In genomic region chr17:27779755-27780154, GRCm38 (mm10) we compare ENCODE assay signal across 26 mouse cellular contexts. TPM values are rescaled to one million over a fixed set of nuclear protein-coding genes. Genes with fewer than 3 reads are reported as not detected.
DNase-seq lines count a peak whose midpoint lies in the region; ATAC-seq lines count a peak whose summit lies in the region.
"Had no signal": no experiment of that assay in that cellular context is flagged by ENCODE, and none has a peak within 500 bp of the region (broad histone marks: within the 10 kb centered on the region; RNA-seq: fewer than 3 reads in every experiment).

No protein-coding gene starts in this region.

- peak; percentile 78 for ATAC-seq in common myeloid progenitor, adult 5-6 weeks (replicated peaks; ENCODE audit: low read depth, poor library complexity, severe bottlenecking)
- 0 out of 2 replicates have a peak, but pooled peaks have one; percentile 27 for ATAC-seq in liver, embryonic 11.5 days (replicated peaks; ENCODE audit: low FRiP score)
- ATAC-seq: hindbrain, postnatal 0 days; intestine, postnatal 0 days; lung, postnatal 0 days had no signal

- peaks cover 6% of the 10 kb centered on the region for H3K36me3 ChIP-seq in liver, embryonic 11.5 days (ENCODE audit: control insufficient read depth, insufficient read depth, low read length)
- H3K36me3 ChIP-seq in macrophage (ENCODE audit: inconsistent target): peaks cover 16% of the 10 kb centered on the region

- peaks cover 40% of the 10 kb centered on the region for H3K4me1 ChIP-seq in liver, embryonic 11.5 days (replicated peaks; ENCODE audit: control insufficient read depth, insufficient read depth, low read length)
- H3K4me1 ChIP-seq: embryonic facial prominence, embryonic 15.5 days had no signal

- H3K27ac ChIP-seq in liver, embryonic 11.5 days (ENCODE audit: low read depth, low read length): 0 out of 2 replicates have a peak overlapping the region, but pooled peaks have one; percentile 28
- H3K27ac ChIP-seq in macrophage: peak overlapping the region; percentile 37
- H3K27ac ChIP-seq: heart, adult 2 months; heart, embryonic 15.5 days; hindbrain, postnatal 0 days; kidney, embryonic 15.5 days; limb, embryonic 13.5 days had no signal

- H3K4me2 ChIP-seq in liver, embryonic 11.5 days: 0 out of 2 replicates have a peak overlapping the region, but pooled peaks have one; percentile 16
- H3K4me2 ChIP-seq: embryonic facial prominence, embryonic 15.5 days; heart, embryonic 15.5 days; kidney, embryonic 15.5 days; limb, embryonic 13.5 days had no signal

- H3K9ac ChIP-seq in liver, embryonic 11.5 days (ENCODE audit: low read depth, low read length): no peak overlapping the region
- H3K9ac ChIP-seq: embryonic facial prominence, embryonic 15.5 days; heart, embryonic 15.5 days; kidney, embryonic 15.5 days; limb, embryonic 13.5 days had no signal

- H3K9me3 ChIP-seq in liver, embryonic 11.5 days (ENCODE audit: control insufficient read depth, low read length): no peaks in the 10 kb centered on the region
- H3K9me3 ChIP-seq: embryonic facial prominence, embryonic 15.5 days; heart, embryonic 15.5 days; kidney, embryonic 15.5 days; limb, embryonic 13.5 days had no signal

- no peak overlapping the region for H3K4me3 ChIP-seq in liver, embryonic 11.5 days (ENCODE audit: low read depth, low read length)
- no peak overlapping the region for H3K4me3 ChIP-seq in macrophage (ENCODE audit: inconsistent target)
- H3K4me3 ChIP-seq: embryonic facial prominence, embryonic 15.5 days; heart, adult 2 months; heart, embryonic 15.5 days; kidney, embryonic 15.5 days; limb, embryonic 13.5 days had no signal

- no peaks in the 10 kb centered on the region for H3K27me3 ChIP-seq in liver, embryonic 11.5 days (replicated peaks; ENCODE audit: control insufficient read depth, insufficient read depth, low read length)
- H3K27me3 ChIP-seq: embryonic facial prominence, embryonic 15.5 days; heart, embryonic 15.5 days; kidney, embryonic 15.5 days; limb, embryonic 13.5 days had no signal

- H3K79me2 ChIP-seq in macrophage (ENCODE audit: inconsistent target): peaks cover 100% of the 10 kb centered on the region

- peak; percentile 95 for DNase-seq in 416B (ENCODE audit: low read depth)
- no peak for DNase-seq in liver, embryonic 11.5 days (ENCODE audit: low spot score)
- DNase-seq in spleen, postnatal 14 days (ENCODE audit: low spot score in 2 of 2): no peak
- DNase-seq in kidney, postnatal 10 days: no peak
- DNase-seq in adrenal gland, adult 2 months: no peak
- no peak for DNase-seq in embryo, embryonic 9.5 days (ENCODE audit: extremely low spot score)
- DNase-seq: adrenal gland, adult 8-10 months; cerebellum, postnatal 14 days; embryo, embryonic 11 days; gastrocnemius, postnatal 10 days; heart, adult 2 months; heart, postnatal 4 days; layer of hippocampus, postnatal 36 days; thymus, postnatal 36 days had no signal

- WGBS in liver, embryonic 11.5 days: 35% methylated on average over 3 of the region's 3 CpGs
- WGBS in macrophage (ENCODE audit: missing documents): 0% methylated on average over 2 of the region's 3 CpGs

RNA-seq across cellular contexts. Expression of gene D17Wsu92e, which starts 40.7 kb away (rescaled TPM):
- total RNA-seq in common myeloid progenitor, adult 5-6 weeks (2017): 59.1 and 69.4 TPM in 2 replicates
- 19.2 and 22.7 TPM in 2 replicates for polyA plus RNA-seq in liver, embryonic 11.5 days (2014; fragmentation: Nextera tagmentation; extraction: Ambion mirVana)
- 100 to 1,000 TPM in 20 of 26 experiments, 10 to 100 TPM in 6; 40.2 to 258 (median 128) TPM for total RNA-seq in macrophage (2018; cell fraction: chromatin; rRNA removed)
- total RNA-seq in macrophage (2018; cell fraction: cytosol; rRNA removed): 100 to 1,000 TPM in 25 of 26 experiments, 10 to 100 TPM in 1; 97.7 to 203 (median 138) TPM
- 100 to 1,000 TPM in 21 of 26 experiments, 10 to 100 TPM in 5; 64.2 to 259 (median 158) TPM for total RNA-seq in macrophage (2018; cell fraction: nucleus; rRNA removed)
- 79.5 to 101 TPM (median 86.2 TPM) in 3 replicates for polyA plus RNA-seq in macrophage (2018)
- total RNA-seq in adrenal gland, adult 2 months (2021): 100 to 1,000 TPM; 159 to 164 TPM
- polyA plus RNA-seq in adrenal gland, adult 2 months (2012; rRNA removed): 113 and 145 TPM in 2 replicates

RNA-seq across cellular contexts. Expression of gene Spdef, which starts 51.0 kb away (rescaled TPM):
- total RNA-seq in common myeloid progenitor, adult 5-6 weeks (2017): not detected in 2 replicates
- 0.32 TPM in 1 of 2 replicates, not detected in the other for polyA plus RNA-seq in liver, embryonic 11.5 days (2014; fragmentation: Nextera tagmentation; extraction: Ambion mirVana)
- 1 to 10 TPM in 4 of 26 experiments, under 1 TPM in 8, not detected in 14; 0.46 to 3.0 (median 0.84) TPM for total RNA-seq in macrophage (2018; cell fraction: chromatin; rRNA removed)
- total RNA-seq in macrophage (2018; cell fraction: cytosol; rRNA removed): not detected
- total RNA-seq in macrophage (2018; cell fraction: nucleus; rRNA removed): 1 to 10 TPM in 1 of 26 experiments, under 1 TPM in 3, not detected in 22; 0.27 to 1.0 (median 0.43) TPM
- polyA plus RNA-seq in macrophage (2018): not detected in 3 replicates
- total RNA-seq in adrenal gland, adult 2 months (2021): under 1 TPM in 1 of 2 experiments, not detected in 1; 0.28 TPM
- polyA plus RNA-seq in adrenal gland, adult 2 months (2012; rRNA removed): 0.11 and 0.47 TPM in 2 replicates
- total RNA-seq: heart, adult 2 months; layer of hippocampus, adult 18-20 months; megakaryocyte-erythroid progenitor cell, adult 5-6 weeks had no signal
- polyA plus RNA-seq: neural tube, embryonic 11.5 days had no signal

RNA-seq across cellular contexts. Expression of gene Snrpc, which starts 58.2 kb away (rescaled TPM):
- 116 and 132 TPM in 2 replicates for total RNA-seq in common myeloid progenitor, adult 5-6 weeks (2017)
- polyA plus RNA-seq in liver, embryonic 11.5 days (2014; fragmentation: Nextera tagmentation; extraction: Ambion mirVana): 305 and 315 TPM in 2 replicates
- 10 to 100 TPM in 23 of 26 experiments, 1 to 10 TPM in 3; 7.2 to 35.6 (median 18.9) TPM for total RNA-seq in macrophage (2018; cell fraction: chromatin; rRNA removed)
- total RNA-seq in macrophage (2018; cell fraction: cytosol; rRNA removed): 100 to 1,000 TPM in 4 of 26 experiments, 10 to 100 TPM in 22; 66.0 to 112 (median 87.7) TPM
- total RNA-seq in macrophage (2018; cell fraction: nucleus; rRNA removed): 10 to 100 TPM in 23 of 26 experiments, 1 to 10 TPM in 3; 7.8 to 37.8 (median 25.3) TPM
- 84.2 to 113 TPM (median 89.9 TPM) in 3 replicates for polyA plus RNA-seq in macrophage (2018)
- total RNA-seq in adrenal gland, adult 2 months (2021): 10 to 100 TPM; 74.5 to 79.8 TPM
- 180 and 188 TPM in 2 replicates for polyA plus RNA-seq in adrenal gland, adult 2 months (2012; rRNA removed)
